Mouse (Mus musculus) WW6 (cell line): ENCODE results near the gene Trim15.

Source experiments
- DNase-seq: peaks from one replicate; pipeline ENCODE4 v3.0.0-alpha.2; 2013; ENCODE audit warnings: low read depth, low spot score

Trim15 gene

GRCm38 (mm10) chr17:36869955-36870810, 3.2 kb upstream of the Trim15 start:
- DNase-seq, result no peak

- DNase-seq, result no peak
Measured at GRCm38 (mm10) chr17:36869284-36869954, 2.4 kb upstream of the Trim15 start, which contains the start of gene Trim10. Trim10 (plus strand) TSS chr17:36869574.

- DNase-seq, result no peak
Measured at GRCm38 (mm10) chr17:36868836-36869235, 1.8 kb upstream of the Trim15 start.

- DNase-seq, result no peak
Measured at GRCm38 (mm10) chr17:36861680-36862079, 5.3 kb downstream of the Trim15 start.

- DNase-seq, result no peak
Measured at GRCm38 (mm10) chr17:36858181-36858580, 8.8 kb downstream of the Trim15 start.

- no peak for DNase-seq
Measured at GRCm38 (mm10) chr17:36856236-36856635, 10.8 kb downstream of the Trim15 start.

- DNase-seq, result no peak
Measured at GRCm38 (mm10) chr17:36855484-36855883, 11.5 kb downstream of the Trim15 start.

GRCm38 (mm10) chr17:36851627-36852026, 15.4 kb downstream of the Trim15 start:
- DNase-seq, result no peak

GRCm38 (mm10) chr17:36851200-36851599, 15.8 kb downstream of the Trim15 start:
- DNase-seq, result no peak

GRCm38 (mm10) chr17:36849992-36850391, 17.0 kb downstream of the Trim15 start:
- no peak for DNase-seq

GRCm38 (mm10) chr17:36848911-36849310, 18.1 kb downstream of the Trim15 start:
- no peak for DNase-seq

GRCm38 (mm10) chr17:36844725-36845124, 22.3 kb downstream of the Trim15 start:
- DNase-seq, result no peak

GRCm38 (mm10) chr17:36844286-36844719, 22.7 kb downstream of the Trim15 start:
- peak; percentile 26 for DNase-seq

GRCm38 (mm10) chr17:36843696-36844095, 23.3 kb downstream of the Trim15 start:
- DNase-seq, result no peak

GRCm38 (mm10) chr17:36840961-36841445, 26.0 kb downstream of the Trim15 start:
- DNase-seq, result no peak

- DNase-seq, result no peak
Measured at GRCm38 (mm10) chr17:36839931-36840330, 27.1 kb downstream of the Trim15 start.

GRCm38 (mm10) chr17:36839001-36839400, 28.0 kb downstream of the Trim15 start:
- no peak for DNase-seq

GRCm38 (mm10) chr17:36836874-36837647, 29.9 kb downstream of the Trim15 start, which contains the start of gene Trim26:
Trim26 (plus strand) TSS chr17:36837134.
- DNase-seq, result peak; percentile 92

GRCm38 (mm10) chr17:36836427-36836812, 30.6 kb downstream of the Trim15 start:
- DNase-seq, result no peak

GRCm38 (mm10) chr17:36835591-36836426, 31.2 kb downstream of the Trim15 start:
- DNase-seq, result peak; percentile 60

- DNase-seq, result no peak
Measured at GRCm38 (mm10) chr17:36832694-36833093, 34.3 kb downstream of the Trim15 start.
